Mouse (Mus musculus) heart, embryonic 14.5 days (tissue): ENCODE measurements around the gene Rchy1. TPM values are rescaled to one million over a fixed set of nuclear protein-coding genes. Genes with fewer than 3 reads are reported as not detected.

ENCODE experiments used
- ATAC-seq: fragments of 200-750 bp; cut with Nextera tagmentation; 2 replicates; pipeline ENCODE4 v1.8.0; 2017; ENCODE audit warnings: low read depth, moderate TSS enrichment; ENCODE audit not compliant: insufficient number of reproducible peaks, insufficient read depth, low FRiP score
- H3K27ac ChIP-seq, 2 experiments: fragments of 200-500 bp in 1 of 2; fragments of 300-500 bp in 1 of 2; sonication (generic) in 1 of 2; replicated peaks in 1 of 2; 2 replicates each; pipeline ENCODE4 v1.5.1; 2012 to 2014; ENCODE audit warnings: low read depth in 2 of 2, low read length in 2 of 2, control low read depth in 1 of 2, mild to moderate bottlenecking in 1 of 2, mixed read lengths in 1 of 2; ENCODE audit not compliant: control insufficient read depth in 1 of 2, insufficient read depth in 1 of 2
- H3K27me3 ChIP-seq: fragments of 300-500 bp; sonication (generic); 2 replicates; pipeline ENCODE4 v1.6.1; 2014; ENCODE audit warnings: mild to moderate bottlenecking, low read length, control low read depth; ENCODE audit not compliant: control insufficient read depth, insufficient read depth
- H3K36me3 ChIP-seq: fragments of 300-500 bp; sonication (generic); 2 replicates; pipeline ENCODE4 v1.6.1; 2014; ENCODE audit warnings: mild to moderate bottlenecking, control low read depth, low read length, mixed read lengths; ENCODE audit not compliant: control insufficient read depth, insufficient read depth
- H3K4me1 ChIP-seq, 2 experiments: fragments of 200-500 bp in 1 of 2; fragments of 300-500 bp in 1 of 2; sonication (generic) in 1 of 2; 2 replicates each; pipeline ENCODE4 v1.6.1; 2012 to 2014; ENCODE audit warnings: low read length in 2 of 2, control low read depth in 1 of 2, mixed read lengths in 1 of 2; ENCODE audit not compliant: control insufficient read depth in 2 of 2, insufficient read depth in 2 of 2
- H3K4me2 ChIP-seq: fragments of 300-500 bp; sonication (generic); 2 replicates; pipeline ENCODE4 v1.6.1; 2014; ENCODE audit warnings: mild to moderate bottlenecking, low read length
- H3K4me3 ChIP-seq, 2 experiments: fragments of 200-500 bp in 1 of 2; fragments of 300-500 bp in 1 of 2; sonication (generic) in 1 of 2; 2 replicates each; pipeline ENCODE4 v1.5.1; 2012 to 2014; ENCODE audit warnings: low read length in 2 of 2, mild to moderate bottlenecking in 2 of 2, control low read depth in 1 of 2, low read depth in 1 of 2, moderate library complexity in 1 of 2; ENCODE audit not compliant: control insufficient read depth in 1 of 2, insufficient read depth in 1 of 2
- H3K9ac ChIP-seq: fragments of 300-500 bp; sonication (generic); 2 replicates; pipeline ENCODE4 v1.6.1; 2014; ENCODE audit warnings: mild to moderate bottlenecking, low read length
- H3K9me3 ChIP-seq: fragments of 300-500 bp; sonication (generic); 2 replicates; pipeline ENCODE4 v1.6.1; 2016; ENCODE audit warnings: low read length, control low read depth; ENCODE audit not compliant: control insufficient read depth
- WGBS: fragments of 180-500 bp; shearing (Covaris S2); extraction: QIAGEN DNeasy Blood & Tissue Kit; methylation state at CpG from one replicate; pipeline ENCODE4 v1.1.7; 2014; 5-methylcytosine and 5-hydroxymethylcytosine counted together
- polyA plus RNA-seq: library from polyadenylated mRNA; unstranded; fragments of >200 nt; fragmentation: Nextera tagmentation; extraction: Ambion mirVana; gene quantifications from 2 replicates; pipeline ENCODE4 v1.2.1, GENCODE M21; 2014

The Rchy1 gene
- polyA plus RNA-seq = 49.8 and 52.8 TPM in 2 replicates

GRCm38 (mm10) chr5:91962639-91963440 lies at the start of gene Rchy1:
Rchy1 (minus strand) TSS chr5:91963068.
- peak within 1 kb of the TSS; percentile 88 for H3K9ac ChIP-seq
- H3K4me2 ChIP-seq = peak within 1 kb of the TSS; percentile 72
- H3K36me3 ChIP-seq = peaks cover 18% of the 10 kb centered on the region
- WGBS = under 1% methylated on average over 64 of the region's 65 CpGs
- peak within 1 kb of the TSS; percentile 96 to 99 for H3K27ac ChIP-seq
- H3K4me1 ChIP-seq = peaks cover 2 to 32% of the 10 kb centered on the region in 2 experiments
- H3K4me3 ChIP-seq = peak within 1 kb of the TSS; percentile 60 to 83
- H3K9me3 ChIP-seq = no peaks in the 10 kb centered on the region
- H3K27me3 ChIP-seq = no peaks in the 10 kb centered on the region
- ATAC-seq = peak; percentile 94

- WGBS = 49% methylated on average over 7 of the region's 7 CpGs
- no peak overlapping the region for H3K4me2 ChIP-seq
Measured at GRCm38 (mm10) chr5:92011756-92012155, 48.9 kb upstream of the Rchy1 start.

DNA sequence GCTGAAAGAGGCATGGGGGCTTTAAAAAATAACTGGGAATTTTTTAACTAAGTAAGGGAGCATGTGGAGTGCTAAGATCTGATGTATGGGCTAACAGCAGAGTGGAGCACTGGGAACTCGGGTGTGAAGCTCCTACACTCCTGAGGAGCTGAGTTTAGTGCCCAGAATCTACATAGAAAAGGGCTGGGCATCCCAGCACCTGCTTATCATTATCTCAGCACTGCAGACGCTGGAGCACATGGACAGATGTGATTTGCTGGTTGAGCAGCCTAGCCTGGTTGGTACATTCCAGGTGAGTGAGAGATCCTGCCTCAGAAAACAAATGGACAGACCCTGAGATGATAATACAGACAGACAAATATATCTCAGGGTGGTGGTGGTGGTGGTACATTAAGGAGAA lies 47.0 kb upstream of the Rchy1 start:
- Histone ChIP-seq H3K27ac (no peak overlapping the region), H3K27me3 (no peaks in the 10 kb centered on the region), H3K9ac (no peak overlapping the region), H3K4me3 (no peak overlapping the region), H3K36me3 (no peaks in the 10 kb centered on the region), H3K4me2 (no peak overlapping the region), H3K9me3 (no peaks in the 10 kb centered on the region), H3K4me1 (no peaks in the 10 kb centered on the region)
- no peak for ATAC-seq
- 28% methylated on average over 2 of the region's 2 CpGs for WGBS

More at GRCm38 (mm10) chr5:92011756-92012155, 48.9 kb upstream of the Rchy1 start:
- Histone ChIP-seq H3K9me3 (no peaks in the 10 kb centered on the region), H3K27ac (no peak overlapping the region), H3K27me3 (no peaks in the 10 kb centered on the region), H3K36me3 (no peaks in the 10 kb centered on the region), H3K9ac (no peak overlapping the region), H3K4me3 (no peak overlapping the region), H3K4me1 (no peaks in the 10 kb centered on the region)
- ATAC-seq = no peak

GRCm38 (mm10) chr5:92003011-92003410 lies 40.1 kb upstream of the Rchy1 start:
- no peak for ATAC-seq
- WGBS = 50% methylated on average over 2 of the region's 2 CpGs
- Histone ChIP-seq H3K27me3 (no peaks in the 10 kb centered on the region), H3K4me1 (no peaks in the 10 kb centered on the region), H3K27ac (no peak overlapping the region), H3K9me3 (peaks cover 13% of the 10 kb centered on the region), H3K4me2 (no peak overlapping the region), H3K36me3 (no peaks in the 10 kb centered on the region), H3K4me3 (no peak overlapping the region), H3K9ac (no peak overlapping the region)

- no peak overlapping the region for H3K4me2 ChIP-seq
- WGBS = 45% methylated on average over 2 of the region's 2 CpGs
- no peak overlapping the region for H3K4me3 ChIP-seq
- H3K4me1 ChIP-seq = no peaks in the 10 kb centered on the region
- no peak for ATAC-seq
- no peak overlapping the region for H3K27ac ChIP-seq
- peaks cover 13% of the 10 kb centered on the region for H3K9me3 ChIP-seq
- no peak overlapping the region for H3K9ac ChIP-seq
- H3K27me3 ChIP-seq = no peaks in the 10 kb centered on the region
- H3K36me3 ChIP-seq = no peaks in the 10 kb centered on the region
Measured at GRCm38 (mm10) chr5:92000770-92001169, 37.9 kb upstream of the Rchy1 start.

GRCm38 (mm10) chr5:91994546-91994945 lies 31.7 kb upstream of the Rchy1 start:
- 52% methylated on average over 13 of the region's 13 CpGs for WGBS
- H3K4me2 ChIP-seq = no peak overlapping the region
- no peak for ATAC-seq
- H3K36me3 ChIP-seq = no peaks in the 10 kb centered on the region
- no peak overlapping the region for H3K4me3 ChIP-seq
- no peak overlapping the region for H3K9ac ChIP-seq
- H3K9me3 ChIP-seq = peaks cover 11% of the 10 kb centered on the region
- H3K4me1 ChIP-seq = no peaks in the 10 kb centered on the region
- H3K27ac ChIP-seq = no peak overlapping the region
- H3K27me3 ChIP-seq = no peaks in the 10 kb centered on the region

GRCm38 (mm10) chr5:91993061-91993460 lies 30.2 kb upstream of the Rchy1 start:
- no peaks in the 10 kb centered on the region for H3K9me3 ChIP-seq
- WGBS = 83% methylated on average over 2 of the region's 2 CpGs
- H3K36me3 ChIP-seq = no peaks in the 10 kb centered on the region
- no peaks in the 10 kb centered on the region for H3K27me3 ChIP-seq
- no peaks in the 10 kb centered on the region for H3K4me1 ChIP-seq
- H3K4me2 ChIP-seq = no peak overlapping the region
- H3K9ac ChIP-seq = no peak overlapping the region
- H3K4me3 ChIP-seq = no peak overlapping the region
- no peak for ATAC-seq
- H3K27ac ChIP-seq = no peak overlapping the region
